Mouse (Mus musculus) retina, postnatal 7 days (tissue): ENCODE measurements at regions not wholly inside any gene's neighbourhood (a gene's known extent, or its start where the extent isn't known, plus 50 kb on each side); places are given as distances from the start of the nearest gene placed in this dataset.

Source experiments
- DNase-seq: peaks from one replicate; pipeline ENCODE4 v3.0.0-alpha.2; 2012; ENCODE audit warnings: low read depth, low spot score

GRCm38 (mm10) chr11:84760622-84761196 lies 58.6 kb downstream of the Mrm1 start:
- DNase-seq, result no peak

- DNase-seq, result no peak
Observed at GRCm38 (mm10) chr11:84759478-84759986, 59.8 kb downstream of the Mrm1 start.

GRCm38 (mm10) chr11:84752007-84752406 lies 67.3 kb downstream of the Mrm1 start:
- no peak for DNase-seq

GRCm38 (mm10) chr11:84749490-84750349 lies 69.6 kb downstream of the Mrm1 start:
- DNase-seq, result no peak

GRCm38 (mm10) chr11:84738769-84739589 lies 80.3 kb downstream of the Mrm1 start:
- peak; percentile 19 for DNase-seq

GRCm38 (mm10) chr11:84738128-84738527 lies 81.2 kb downstream of the Mrm1 start:
- DNase-seq, result no peak

GRCm38 (mm10) chr11:84731890-84732289 lies 87.4 kb downstream of the Mrm1 start:
- no peak for DNase-seq

GRCm38 (mm10) chr11:84730218-84730617 lies 89.1 kb downstream of the Mrm1 start:
- no peak for DNase-seq

GRCm38 (mm10) chr11:84729189-84729588 lies 90.1 kb downstream of the Mrm1 start:
- no peak for DNase-seq

- DNase-seq, result no peak
Observed at GRCm38 (mm10) chr11:84725936-84726613, 93.2 kb downstream of the Mrm1 start.

GRCm38 (mm10) chr11:84725177-84725792 lies 94.0 kb downstream of the Mrm1 start:
- no peak for DNase-seq

- DNase-seq, result no peak
Observed at GRCm38 (mm10) chr11:84724080-84724479, 95.2 kb downstream of the Mrm1 start.

GRCm38 (mm10) chr11:84722658-84723201 lies 96.6 kb downstream of the Mrm1 start:
- DNase-seq, result no peak

- no peak for DNase-seq
Observed at GRCm38 (mm10) chr11:84721979-84722378, 97.3 kb downstream of the Mrm1 start.

- no peak for DNase-seq
Observed at GRCm38 (mm10) chr11:84721150-84721549, 98.2 kb downstream of the Mrm1 start.

GRCm38 (mm10) chr11:84719781-84720180 lies 99.5 kb downstream of the Mrm1 start:
- no peak for DNase-seq

- no peak for DNase-seq
Observed at GRCm38 (mm10) chr11:84712731-84713130, 106.6 kb downstream of the Mrm1 start.

- no peak for DNase-seq
Observed at GRCm38 (mm10) chr11:84711886-84712285, 107.4 kb downstream of the Mrm1 start.

- no peak for DNase-seq
Observed at GRCm38 (mm10) chr11:84708222-84708730, 111.0 kb downstream of the Mrm1 start.

- DNase-seq, result no peak
Observed at GRCm38 (mm10) chr11:84707772-84708171, 111.5 kb downstream of the Mrm1 start.
